Mouse (Mus musculus): Measurements from ENCODE around the gene Xk.

DNA sequence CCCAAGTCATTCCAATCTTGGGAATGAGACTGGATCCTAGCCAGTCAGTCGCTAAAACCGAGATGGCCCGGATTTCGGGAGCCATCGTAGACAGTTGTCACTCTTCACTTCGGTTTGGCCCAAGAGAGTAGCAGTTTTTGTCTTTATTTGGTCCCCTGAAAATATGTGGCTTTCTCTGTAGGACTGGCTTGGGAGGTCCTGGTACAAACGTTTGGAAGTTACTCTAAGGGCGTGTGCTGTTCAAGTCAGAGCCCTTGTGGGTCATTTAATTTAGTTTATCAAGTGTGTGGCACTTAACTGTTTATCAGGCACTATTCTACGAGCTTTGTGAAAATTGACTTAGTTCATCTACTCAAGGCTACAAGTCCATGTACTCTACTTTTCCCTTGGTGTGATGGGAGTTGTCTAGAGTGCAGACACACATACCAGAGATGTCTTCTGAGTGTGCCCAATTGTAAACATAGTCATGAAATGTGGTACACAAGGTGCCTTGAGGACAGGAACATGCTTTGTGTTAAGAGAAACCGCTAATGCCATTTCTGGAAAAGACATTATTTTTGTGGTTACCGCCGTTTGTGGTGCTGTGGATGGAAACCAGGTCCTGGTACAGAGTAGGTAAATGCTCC is 934 bp downstream of the Xk start:
- TF ChIP-seq CEBPB (IDR thresholded peaks at IDR 0.05; ENCODE audit: low read depth) (no peak), CTCF (IDR thresholded peaks at IDR 0.05; ENCODE audit: control insufficient read depth, insufficient read depth, insufficient read length) (no peak), USF1 (IDR thresholded peaks at IDR 0.05; ENCODE audit: low read depth) (no peak), MYOD1 (IDR thresholded peaks at IDR 0.05; ENCODE audit: control insufficient read depth, insufficient read length, low read depth) (no peak), MAX (IDR thresholded peaks at IDR 0.05) (no peak)

Data from C2C12 (cell line).